Mouse (Mus musculus): ENCODE results near the gene Mapt. TPM values are rescaled to one million over a fixed set of nuclear protein-coding genes. Genes with fewer than 3 reads are reported as not detected.
A peak's percentile ranks its signal among the peaks of the same experiment; 100 is the strongest.
"Not testable (repeated sequence)": the region's sequence is repeated elsewhere in the genome, so short reads cannot be mapped to it uniquely, and the experiment has no call there.

The Mapt gene
- polyA plus RNA-seq, 1 experiment from 2014 or later = 711 TPM

DNA sequence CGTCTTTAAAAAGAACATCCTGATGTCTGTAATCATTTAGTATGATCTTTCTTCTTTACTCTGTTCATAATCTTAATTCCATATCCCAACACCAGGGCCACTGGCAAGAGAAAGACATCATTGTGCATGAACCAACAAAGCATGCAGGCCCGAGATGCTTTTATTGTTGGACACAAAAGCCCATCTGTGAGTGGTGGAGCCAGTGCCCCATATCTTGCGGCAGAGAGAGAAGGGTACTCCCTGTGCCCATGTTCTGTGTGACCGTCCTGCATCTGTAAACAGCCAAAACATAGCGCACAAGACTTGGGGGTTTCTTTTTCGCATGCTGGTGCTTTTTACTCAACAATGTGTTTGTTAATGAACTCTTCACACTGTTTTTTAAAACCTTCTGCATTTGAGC is 19.9 kb upstream of the Mapt start:
- Histone ChIP-seq H3K9ac (no peak overlapping the region), H3K36me3 (no peaks in the 10 kb centered on the region), H3K4me3 (no peak overlapping the region), H3K9me3 (no peaks in the 10 kb centered on the region), H3K4me2 (no peak overlapping the region), H3K27ac (no peak overlapping the region), H3K27me3 (0 out of 2 replicates have a peak, but pooled peaks cover 4% of the 10 kb centered on the region), H3K4me1 (replicated peaks) (0 out of 2 replicates have a peak, but pooled peaks cover 6% of the 10 kb centered on the region)
- WGBS = 82% methylated on average over 6 of the region's 6 CpGs
- no peak for ATAC-seq (ENCODE audit: low FRiP score)

- H3K4me1 ChIP-seq (replicated peaks); H3K9ac ChIP-seq; H3K4me3 ChIP-seq; H3K4me2 ChIP-seq; H3K27ac ChIP-seq; H3K36me3 ChIP-seq; H3K9me3 ChIP-seq; ATAC-seq (ENCODE audit: low FRiP score); H3K27me3 ChIP-seq: not testable (repeated sequence)
- 96% methylated on average over 5 of the region's 5 CpGs for WGBS
These were observed 17.1 kb upstream of the Mapt start for GRCm38 (mm10) chr11:104214128-104214527.

DNA sequence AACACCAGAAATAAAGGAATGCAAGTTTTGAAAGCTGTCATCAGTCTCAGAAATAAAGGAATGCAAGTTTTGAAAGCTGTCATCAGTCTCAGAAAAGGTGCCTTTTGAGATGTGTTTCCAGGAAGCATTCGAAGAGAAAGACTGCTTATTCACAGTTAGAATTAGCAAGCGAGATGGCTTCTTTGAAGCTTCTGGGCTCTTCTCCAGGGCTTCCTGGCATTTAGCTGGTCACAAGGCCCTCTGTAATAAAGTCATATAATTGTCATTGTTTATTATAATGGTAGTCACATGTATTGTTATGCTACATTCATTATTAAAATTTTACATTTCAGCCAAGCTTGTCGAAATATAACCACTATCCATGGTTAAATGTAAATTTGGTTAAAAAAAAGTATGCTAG is 13.1 kb upstream of the Mapt start:
- H3K9me3 ChIP-seq = no peaks in the 10 kb centered on the region
- 78% methylated on average over 3 of the region's 3 CpGs for WGBS
- H3K36me3 ChIP-seq = no peaks in the 10 kb centered on the region
- H3K27me3 ChIP-seq = no peaks in the 10 kb centered on the region
- H3K9ac ChIP-seq = no peak overlapping the region
- no peak overlapping the region for H3K4me3 ChIP-seq
- H3K4me1 ChIP-seq (replicated peaks) = 0 out of 2 replicates have a peak, but pooled peaks cover 6% of the 10 kb centered on the region
- H3K4me2 ChIP-seq = no peak overlapping the region
- H3K27ac ChIP-seq = no peak overlapping the region
- ATAC-seq (ENCODE audit: low FRiP score) = no peak

DNA sequence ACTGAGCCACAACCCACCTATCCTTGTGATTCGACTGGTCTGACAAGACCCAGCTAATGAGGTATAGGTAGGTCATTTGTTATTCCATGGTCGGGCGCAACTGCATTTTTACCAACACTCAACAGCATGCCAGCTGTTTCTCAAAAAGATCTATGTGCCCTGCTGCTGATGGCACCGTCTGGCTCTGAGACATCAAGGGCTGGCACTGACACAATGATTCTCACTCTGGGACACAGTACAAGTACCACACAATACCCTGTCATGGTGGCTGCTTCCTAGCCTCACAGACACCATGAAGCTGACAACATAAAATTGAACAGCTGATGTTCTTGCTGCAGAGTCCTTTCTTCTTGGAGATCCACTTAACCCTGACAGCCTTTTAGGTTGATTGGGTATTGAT is 10.9 kb upstream of the Mapt start:
- Histone ChIP-seq H3K27me3 (0 out of 2 replicates have a peak, but pooled peaks cover 4% of the 10 kb centered on the region), H3K4me3 (no peak overlapping the region), H3K9ac (no peak overlapping the region), H3K9me3 (no peaks in the 10 kb centered on the region), H3K36me3 (no peaks in the 10 kb centered on the region), H3K27ac (no peak overlapping the region), H3K4me2 (no peak overlapping the region), H3K4me1 (replicated peaks) (0 out of 2 replicates have a peak, but pooled peaks cover 3% of the 10 kb centered on the region)
- no peak for ATAC-seq (ENCODE audit: low FRiP score)
- 78% methylated on average over 4 of the region's 4 CpGs for WGBS

DNA sequence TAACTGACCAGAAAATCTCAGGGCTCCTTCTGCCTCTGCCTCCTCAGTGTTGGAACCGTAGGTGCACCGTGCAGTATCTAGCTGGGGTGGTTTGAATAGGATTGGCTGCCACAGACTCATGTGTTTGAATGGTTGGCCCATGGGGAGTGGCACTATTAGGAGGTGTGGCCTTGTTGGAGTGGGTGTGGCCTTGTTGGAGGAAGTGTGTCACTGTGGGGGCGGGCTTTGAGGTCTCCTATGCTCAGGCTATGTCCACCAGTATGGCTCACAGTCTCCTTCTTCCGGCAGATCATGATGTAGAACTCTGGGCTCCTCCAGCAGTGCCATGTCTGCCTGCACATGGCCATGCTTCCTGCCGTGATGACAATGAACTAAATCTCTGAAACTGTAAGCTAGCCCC is 9.4 kb upstream of the Mapt start:
- H3K27ac ChIP-seq = no peak overlapping the region
- no peaks in the 10 kb centered on the region for H3K9me3 ChIP-seq
- H3K36me3 ChIP-seq = no peaks in the 10 kb centered on the region
- H3K4me3 ChIP-seq = no peak overlapping the region
- WGBS = 74% methylated on average over 5 of the region's 5 CpGs
- H3K4me1 ChIP-seq (replicated peaks) = no peaks in the 10 kb centered on the region
- H3K9ac ChIP-seq = no peak overlapping the region
- H3K27me3 ChIP-seq = 0 out of 2 replicates have a peak, but pooled peaks cover 4% of the 10 kb centered on the region
- no peak overlapping the region for H3K4me2 ChIP-seq
- ATAC-seq (ENCODE audit: low FRiP score) = no peak

DNA sequence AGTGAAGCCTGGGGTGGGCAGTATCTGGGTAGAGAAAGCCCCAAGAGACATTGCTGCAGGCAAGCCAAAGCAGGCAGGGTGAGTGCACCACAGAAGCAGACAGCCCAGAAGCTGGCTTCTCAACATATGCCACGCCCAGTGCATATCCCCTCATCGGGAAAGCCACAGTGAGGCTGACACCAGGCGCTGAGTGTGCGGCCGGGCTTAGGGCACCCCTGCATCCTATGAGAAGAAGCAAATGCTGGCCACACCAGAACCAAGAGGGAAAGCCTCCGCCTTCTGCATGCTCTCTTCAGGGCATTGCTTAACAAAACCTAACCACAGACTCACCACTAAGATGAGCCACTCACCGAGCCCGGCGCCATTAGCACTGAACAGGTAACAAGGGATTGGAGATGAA is 7.9 kb upstream of the Mapt start:
- WGBS = 86% methylated on average over 9 of the region's 9 CpGs

GRCm38 (mm10) chr11:104229391-104229790 is 1.8 kb upstream of the Mapt start:
- no peak overlapping the region for H3K9ac ChIP-seq
- no peak for ATAC-seq (ENCODE audit: low FRiP score)
- no peaks in the 10 kb centered on the region for H3K9me3 ChIP-seq
- H3K4me3 ChIP-seq = no peak overlapping the region
- H3K36me3 ChIP-seq = no peaks in the 10 kb centered on the region
- 0 out of 2 replicates have a peak, but pooled peaks cover 12% of the 10 kb centered on the region for H3K27me3 ChIP-seq
- H3K4me1 ChIP-seq (replicated peaks) = peaks cover 18% of the 10 kb centered on the region
- no peak overlapping the region for H3K4me2 ChIP-seq
- H3K27ac ChIP-seq = no peak overlapping the region
- 81% methylated on average over 4 of the region's 4 CpGs for WGBS

More for the DNA sequence above, 7.9 kb upstream of the Mapt start:
- Histone ChIP-seq H3K36me3 (no peaks in the 10 kb centered on the region), H3K9me3 (no peaks in the 10 kb centered on the region), H3K27me3 (0 out of 2 replicates have a peak, but pooled peaks cover 8% of the 10 kb centered on the region), H3K9ac (no peak overlapping the region), H3K4me1 (replicated peaks) (no peaks in the 10 kb centered on the region), H3K4me2 (no peak overlapping the region), H3K4me3 (no peak overlapping the region), H3K27ac (no peak overlapping the region)
- no peak for ATAC-seq (ENCODE audit: low FRiP score)

- Histone ChIP-seq H3K9me3 (no peaks in the 10 kb centered on the region), H3K36me3 (no peaks in the 10 kb centered on the region), H3K9ac (peak overlapping the region; percentile 98), H3K4me1 (replicated peaks) (peaks cover 26% of the 10 kb centered on the region), H3K4me3 (peak overlapping the region; percentile 80), H3K4me2 (peak overlapping the region; percentile 80), H3K27ac (peak overlapping the region; percentile 99), H3K27me3 (peaks cover 18% of the 10 kb centered on the region; the same call in 1 of the 2 replicates)
- ATAC-seq (ENCODE audit: low FRiP score) = no peak
- 13% methylated on average over 9 of the region's 9 CpGs for WGBS
These were observed 968 bp upstream of the Mapt start for GRCm38 (mm10) chr11:104230066-104230778.

- peaks cover 28% of the 10 kb centered on the region for H3K27me3 ChIP-seq
- peak overlapping the region; percentile 98 for H3K9ac ChIP-seq
- peak overlapping the region; percentile 99 for H3K27ac ChIP-seq
- peak; percentile 55 for ATAC-seq (ENCODE audit: low FRiP score)
- H3K4me1 ChIP-seq (replicated peaks) = peaks cover 48% of the 10 kb centered on the region
- H3K36me3 ChIP-seq = no peaks in the 10 kb centered on the region
- no peaks in the 10 kb centered on the region for H3K9me3 ChIP-seq
- peak overlapping the region; percentile 80 for H3K4me3 ChIP-seq
- WGBS = under 1% methylated on average over 72 of the region's 72 CpGs
- peak overlapping the region; percentile 80 for H3K4me2 ChIP-seq
These were observed 1.2 kb downstream of the Mapt start for GRCm38 (mm10) chr11:104232141-104233061.

- Histone ChIP-seq H3K9me3 (no peaks in the 10 kb centered on the region), H3K36me3 (no peaks in the 10 kb centered on the region), H3K27ac (peak overlapping the region; percentile 99), H3K4me2 (peak overlapping the region; percentile 80), H3K27me3 (peaks cover 25% of the 10 kb centered on the region), H3K4me1 (replicated peaks) (peaks cover 55% of the 10 kb centered on the region), H3K9ac (peak overlapping the region; percentile 98), H3K4me3 (peak overlapping the region; percentile 80)
- WGBS = under 1% methylated on average over 10 of the region's 10 CpGs
- no peak for ATAC-seq (ENCODE audit: low FRiP score)
These were observed 1.9 kb downstream of the Mapt start for GRCm38 (mm10) chr11:104233101-104233500.

GRCm38 (mm10) chr11:104233574-104234206 is 2.5 kb downstream of the Mapt start:
- peak overlapping the region; percentile 99 for H3K27ac ChIP-seq
- H3K36me3 ChIP-seq = no peaks in the 10 kb centered on the region
- peaks cover 60% of the 10 kb centered on the region for H3K4me1 ChIP-seq (replicated peaks)
- H3K4me2 ChIP-seq = peak overlapping the region; percentile 80
- H3K27me3 ChIP-seq = peaks cover 23% of the 10 kb centered on the region
- ATAC-seq (ENCODE audit: low FRiP score) = no peak
- H3K9me3 ChIP-seq = no peaks in the 10 kb centered on the region
- H3K9ac ChIP-seq = peak overlapping the region; percentile 98
- WGBS = 2% methylated on average over 30 of the region's 30 CpGs
- H3K4me3 ChIP-seq = peak overlapping the region; percentile 80

GRCm38 (mm10) chr11:104234680-104235079 is 3.5 kb downstream of the Mapt start:
- no peaks in the 10 kb centered on the region for H3K36me3 ChIP-seq
- H3K27ac ChIP-seq = peak overlapping the region; percentile 99
- H3K4me1 ChIP-seq (replicated peaks) = peaks cover 60% of the 10 kb centered on the region
- 24% methylated on average over 6 of the region's 6 CpGs for WGBS
- H3K9me3 ChIP-seq = no peaks in the 10 kb centered on the region
- no peak for ATAC-seq (ENCODE audit: low FRiP score)
- H3K9ac ChIP-seq = peak overlapping the region; percentile 98
- peaks cover 23% of the 10 kb centered on the region for H3K27me3 ChIP-seq
- peak overlapping the region; percentile 80 for H3K4me3 ChIP-seq
- peak overlapping the region; percentile 80 for H3K4me2 ChIP-seq

All from hindbrain, embryonic 13.5 days (tissue).